ENCODE assay signal across 8 mouse cellular contexts in genomic region chrX:163957381-163957780, GRCm38 (mm10). TPM values are rescaled to one million over a fixed set of nuclear protein-coding genes. Genes with fewer than 3 reads are reported as not detected.
A peak's percentile ranks its signal among the peaks of the same experiment; 100 is the strongest.
DNase-seq lines count a peak whose midpoint lies in the region; ATAC-seq and TF ChIP-seq lines count a peak whose summit lies in the region.

No protein-coding gene starts in this region.

- no peaks in the 10 kb centered on the region for H3K27me3 ChIP-seq in heart, embryonic 13.5 days (replicated peaks)
- H3K27me3 ChIP-seq in forebrain, postnatal 0 days (ENCODE audit: insufficient read depth, low read length) = no peaks in the 10 kb centered on the region
- no peaks in the 10 kb centered on the region for H3K27me3 ChIP-seq in liver, postnatal 0 days (ENCODE audit: insufficient read depth, low read length)

- H3K36me3 ChIP-seq in heart, embryonic 13.5 days = peaks cover 33% of the 10 kb centered on the region
- peaks cover 8% of the 10 kb centered on the region for H3K36me3 ChIP-seq in ES-E14 (ENCODE audit: control insufficient read depth, insufficient read depth, low read length, poor library complexity, severe bottlenecking)
- peaks cover 6% of the 10 kb centered on the region; the same call in 1 of the 2 replicates for H3K36me3 ChIP-seq in forebrain, postnatal 0 days (ENCODE audit: insufficient read depth)
- H3K36me3 ChIP-seq in liver, postnatal 0 days (replicated peaks; ENCODE audit: insufficient read depth, low read length) = peaks cover 21% of the 10 kb centered on the region; the same call in 1 of the 2 replicates

- no peak for ATAC-seq in heart, embryonic 13.5 days (ENCODE audit: extremely low read depth, insufficient number of reproducible peaks, low FRiP score, low TSS enrichment)
- no peak for ATAC-seq in forebrain, postnatal 0 days
- ATAC-seq in liver, postnatal 0 days = peak; percentile 4; the same call in 1 of the 2 replicates

- H3K27ac ChIP-seq in heart, embryonic 13.5 days (replicated peaks) = peak overlapping the region; percentile 98
- H3K27ac ChIP-seq in ES-E14 (ENCODE audit: insufficient read depth, low read depth, low read length, poor library complexity, severe bottlenecking) = peak overlapping the region; percentile 100
- H3K27ac ChIP-seq in forebrain, postnatal 0 days (ENCODE audit: low read depth, low read length) = peak overlapping the region; percentile 95; the same call in 1 of the 2 replicates
- H3K27ac ChIP-seq in liver, postnatal 0 days (ENCODE audit: low read depth) = peak overlapping the region; percentile 95

- no peaks in the 10 kb centered on the region for H3K9me3 ChIP-seq in heart, embryonic 13.5 days
- no peaks in the 10 kb centered on the region for H3K9me3 ChIP-seq in ES-E14 (ENCODE audit: control insufficient read depth, insufficient read depth, low read depth, low read length)
- no peaks in the 10 kb centered on the region for H3K9me3 ChIP-seq in forebrain, postnatal 0 days (ENCODE audit: low read length)
- no peaks in the 10 kb centered on the region for H3K9me3 ChIP-seq in liver, postnatal 0 days (ENCODE audit: low read length)

- no peak for DNase-seq in heart, adult 11 months
- DNase-seq in ES-E14 (ENCODE audit: low read depth, low spot score) = no peak
- no peak for DNase-seq in forebrain, postnatal 0 days
- no peak for DNase-seq in liver, postnatal 0 days
- DNase-seq in layer of hippocampus, adult 9-11 months = no peak
- no peak for DNase-seq in adrenal gland, adult (ENCODE audit: inconsistent age in 2 of 2, low spot score in 1 of 2)
- no peak for DNase-seq in layer of hippocampus, adult 18-20 months (ENCODE audit: low spot score in 2 of 2)

- in situ Hi-C loops in ES-E14 (cut with MboI; ENCODE audit: low sequenced_read_pairs in 2 of 2, unreplicated experiment in 2 of 2) = loop anchor here in 1 of 2 experiments (10.0 kb wide), 1 partner anchor 117 kb away; the partner anchor contains the start of gene Siah1b

- H3K4me2 ChIP-seq in heart, embryonic 13.5 days = peak overlapping the region; percentile 72
- H3K4me2 ChIP-seq in forebrain, postnatal 0 days (ENCODE audit: low read depth) = peak overlapping the region; percentile 50
- peak overlapping the region; percentile 75 for H3K4me2 ChIP-seq in liver, postnatal 0 days (ENCODE audit: low read depth, low read length)

- H3K4me1 ChIP-seq in heart, embryonic 13.5 days = peaks cover 11% of the 10 kb centered on the region
- H3K4me1 ChIP-seq in ES-E14 (ENCODE audit: control insufficient read depth in 2 of 2, insufficient read depth in 2 of 2, low read length in 2 of 2, poor library complexity in 1 of 2) = no peaks in the 10 kb centered on the region
- no peaks in the 10 kb centered on the region for H3K4me1 ChIP-seq in forebrain, postnatal 0 days (ENCODE audit: insufficient read depth)
- no peaks in the 10 kb centered on the region for H3K4me1 ChIP-seq in liver, postnatal 0 days (ENCODE audit: insufficient read depth)

- 27% methylated on average over 12 of the region's 12 CpGs for WGBS in heart, embryonic 13.5 days
- WGBS in forebrain, postnatal 0 days = 34% methylated on average over 12 of the region's 12 CpGs
- 21% methylated on average over 12 of the region's 12 CpGs for WGBS in liver, postnatal 0 days (ENCODE audit: insufficient replicate concordance)

- peak overlapping the region; percentile 88 for H3K9ac ChIP-seq in heart, embryonic 13.5 days
- H3K9ac ChIP-seq in ES-E14 (ENCODE audit: insufficient read depth, low read depth, low read length, poor library complexity, severe bottlenecking) = peak overlapping the region; percentile 91
- H3K9ac ChIP-seq in forebrain, postnatal 0 days = peak overlapping the region; percentile 75
- H3K9ac ChIP-seq in liver, postnatal 0 days (replicated peaks) = peak overlapping the region; percentile 69

- TF ChIP-seq EP300 in liver, postnatal 0 days (IDR thresholded peaks at IDR 0.05; ENCODE audit: low read depth) = no peak

- peak overlapping the region; percentile 73 for H3K4me3 ChIP-seq in heart, embryonic 13.5 days
- peak overlapping the region; percentile 91 to 100 for H3K4me3 ChIP-seq in ES-E14 (ENCODE audit: insufficient read depth in 1 of 2, low read depth in 1 of 2, low read length in 2 of 2, poor library complexity in 1 of 2, severe bottlenecking in 1 of 2)
- H3K4me3 ChIP-seq in forebrain, postnatal 0 days (ENCODE audit: low read depth, low read length) = peak overlapping the region; percentile 63
- peak overlapping the region; percentile 67 for H3K4me3 ChIP-seq in liver, postnatal 0 days (ENCODE audit: low read depth, low read length)

- no peak for TF ChIP-seq CTCF in forebrain, postnatal 0 days (IDR thresholded peaks at IDR 0.05; ENCODE audit: low read depth)
- TF ChIP-seq CTCF in liver, postnatal 0 days (IDR thresholded peaks at IDR 0.05; ENCODE audit: low read depth) = no peak

TF ChIP-seq in ES-E14, 5 proteins besides CTCF, POLR2A, EP300 and RAD21:
- TF ChIP-seq CHD2 (IDR thresholded peaks at IDR 0.05; ENCODE audit: low read depth, low read length) (no peak), ZNF384 (IDR thresholded peaks at IDR 0.05; ENCODE audit: low read depth, low read length) (no peak), ZC3H11A (IDR thresholded peaks at IDR 0.05; ENCODE audit: borderline replicate concordance, low read depth, low read length) (no peak), HCFC1 (IDR thresholded peaks at IDR 0.05; ENCODE audit: borderline replicate concordance, insufficient read depth, low read length) (no peak), MAFK (IDR thresholded peaks at IDR 0.05; ENCODE audit: insufficient read depth, low read depth, low read length) (no peak)
TF ChIP-seq in ES-E14: peak in this region for 0.

RNA-seq across cellular contexts. Expression of gene Zrsr2, which starts 1.1 kb away (rescaled TPM):
- 31.3 and 32.6 TPM in 2 replicates for polyA plus RNA-seq in heart, embryonic 13.5 days (2015; fragmentation: Nextera tagmentation; extraction: Ambion mirVana)
- 31.9 and 36.9 TPM in 2 replicates for total RNA-seq in ES-E14 (2012; rRNA removed)
- 18.5 and 24.4 TPM in 2 replicates for total RNA-seq in forebrain, postnatal 0 days (2014; rRNA removed)
- polyA plus RNA-seq in forebrain, postnatal 0 days (2015; fragmentation: Nextera tagmentation; extraction: Ambion mirVana) = 73.9 and 81.3 TPM in 2 replicates
- polyA plus RNA-seq in liver, postnatal 0 days (2015; fragmentation: Nextera tagmentation; extraction: Ambion mirVana) = 18.1 and 19.3 TPM in 2 replicates
- total RNA-seq in layer of hippocampus, adult 18-20 months (2021) = 10 to 100 TPM; 38.9 to 54.9 TPM

RNA-seq across cellular contexts. Expression of gene Ap1s2, which starts 48.6 kb away (rescaled TPM):
- polyA plus RNA-seq in heart, embryonic 13.5 days (2015; fragmentation: Nextera tagmentation; extraction: Ambion mirVana) = 17.7 and 22.0 TPM in 2 replicates
- 8.1 and 15.4 TPM in 2 replicates for total RNA-seq in ES-E14 (2012; rRNA removed)
- 96.6 and 123 TPM in 2 replicates for total RNA-seq in forebrain, postnatal 0 days (2014; rRNA removed)
- polyA plus RNA-seq in forebrain, postnatal 0 days (2015; fragmentation: Nextera tagmentation; extraction: Ambion mirVana) = 111 and 135 TPM in 2 replicates
- polyA plus RNA-seq in liver, postnatal 0 days (2015; fragmentation: Nextera tagmentation; extraction: Ambion mirVana) = 3.9 and 4.9 TPM in 2 replicates
- total RNA-seq in layer of hippocampus, adult 18-20 months (2021) = 10 to 100 TPM; 38.9 to 42.3 TPM
